Mouse (Mus musculus) mature B cell (primary cell): ENCODE data around the gene Cavin4.

Experiments used
- in situ Hi-C: fragments of 300-500 bp; cut with MboI; formaldehyde crosslinking; loops from 2 replicates; pipeline ENCODE4 v1.14.3; 2019

The Cavin4 gene

GRCm38 (mm10) chr4:48663271-48663670 is at the start of gene Cavin4:
Gene Cavin4 (plus strand): TSS chr4:48663514.
- in situ Hi-C loops, result no loop called here

GRCm38 (mm10) chr4:48615483-48615882 is 47.8 kb upstream of the Cavin4 start:
- in situ Hi-C loops, result no loop called here

- in situ Hi-C loops, result no loop called here
These were observed 46.1 kb upstream of the Cavin4 start for GRCm38 (mm10) chr4:48617201-48617600.

GRCm38 (mm10) chr4:48620121-48620520 is 43.2 kb upstream of the Cavin4 start:
- in situ Hi-C loops, result no loop called here

GRCm38 (mm10) chr4:48622246-48622645 is 41.1 kb upstream of the Cavin4 start:
- in situ Hi-C loops, result no loop called here

- in situ Hi-C loops, result no loop called here
These were observed 40.4 kb upstream of the Cavin4 start for GRCm38 (mm10) chr4:48622946-48623345.

GRCm38 (mm10) chr4:48624961-48625360 is 38.4 kb upstream of the Cavin4 start:
- in situ Hi-C loops, result no loop called here

- in situ Hi-C loops, result no loop called here
These were observed 37.5 kb upstream of the Cavin4 start for GRCm38 (mm10) chr4:48625836-48626235.

GRCm38 (mm10) chr4:48629445-48629844 is 33.9 kb upstream of the Cavin4 start:
- in situ Hi-C loops, result no loop called here

- in situ Hi-C loops, result no loop called here
These were observed 29.8 kb upstream of the Cavin4 start for GRCm38 (mm10) chr4:48633529-48633928.

- in situ Hi-C loops, result no loop called here
These were observed 29.3 kb upstream of the Cavin4 start for GRCm38 (mm10) chr4:48634058-48634457.

- in situ Hi-C loops, result no loop called here
These were observed 26.5 kb upstream of the Cavin4 start for GRCm38 (mm10) chr4:48636831-48637230.

- in situ Hi-C loops, result no loop called here
These were observed 25.2 kb upstream of the Cavin4 start for GRCm38 (mm10) chr4:48638132-48638531.

- in situ Hi-C loops, result no loop called here
These were observed 23.8 kb upstream of the Cavin4 start for GRCm38 (mm10) chr4:48639503-48639902.

- in situ Hi-C loops, result no loop called here
These were observed 19.5 kb upstream of the Cavin4 start for GRCm38 (mm10) chr4:48643801-48644200.

- in situ Hi-C loops, result no loop called here
These were observed 17.2 kb upstream of the Cavin4 start for GRCm38 (mm10) chr4:48646143-48646542.

GRCm38 (mm10) chr4:48650617-48651360 is 12.5 kb upstream of the Cavin4 start:
- in situ Hi-C loops, result no loop called here

GRCm38 (mm10) chr4:48654118-48654517 is 9.2 kb upstream of the Cavin4 start:
- in situ Hi-C loops, result no loop called here

- in situ Hi-C loops, result no loop called here
These were observed 6.8 kb upstream of the Cavin4 start for GRCm38 (mm10) chr4:48656530-48656929.

- in situ Hi-C loops, result no loop called here
These were observed 3.2 kb upstream of the Cavin4 start for GRCm38 (mm10) chr4:48660144-48660543.

- in situ Hi-C loops, result no loop called here
These were observed 2.4 kb upstream of the Cavin4 start for GRCm38 (mm10) chr4:48660619-48661575.

GRCm38 (mm10) chr4:48664021-48664420 is 707 bp downstream of the Cavin4 start:
- in situ Hi-C loops, result no loop called here

GRCm38 (mm10) chr4:48667279-48667678 is 4.0 kb downstream of the Cavin4 start:
- in situ Hi-C loops, result no loop called here
